Comparison of ENCODE assay signal across 22 mouse cellular contexts in the genomic region with DNA sequence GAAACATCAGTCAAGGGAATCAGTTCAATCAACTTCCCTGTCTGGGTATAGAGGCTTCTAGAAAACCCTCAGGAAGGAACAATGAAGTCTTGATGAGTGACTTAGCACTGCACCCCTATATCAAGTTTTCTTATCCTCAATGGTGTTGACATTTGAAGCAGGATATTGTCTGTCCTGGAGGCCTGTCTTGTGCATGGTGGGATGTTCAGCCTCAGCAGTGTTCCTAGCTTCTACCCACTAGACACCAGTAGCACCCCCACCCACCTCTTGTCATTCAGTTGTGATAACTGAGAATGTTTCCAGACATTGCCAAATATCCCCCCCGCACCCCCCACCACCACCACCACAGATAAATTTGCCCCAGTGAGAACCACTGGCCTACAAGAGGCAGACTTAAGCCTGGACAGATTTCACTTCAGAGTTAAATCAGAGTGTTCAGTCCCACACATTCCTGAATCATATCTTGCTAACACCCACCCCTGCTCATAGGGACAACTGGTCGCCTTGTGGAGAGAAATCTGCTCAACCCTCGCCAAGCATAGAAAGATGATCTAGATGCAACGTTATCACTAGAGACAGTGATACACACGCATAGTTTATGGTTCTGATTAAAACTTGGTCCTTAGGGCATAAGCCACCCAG.
DNase-seq lines count a peak whose midpoint lies in the region; ATAC-seq and TF ChIP-seq lines count a peak whose summit lies in the region.
"Had no signal": no experiment of that assay in that cellular context is flagged by ENCODE, and none has a peak within 500 bp of the region (broad histone marks: within the 10 kb centered on the region; RNA-seq: fewer than 3 reads in every experiment).

No protein-coding gene starts in this region.

- no peak for ATAC-seq in midbrain, embryonic 11.5 days (ENCODE audit: low FRiP score)
- no peak for ATAC-seq in cerebellum, adult (ENCODE audit: insufficient number of reproducible peaks, low FRiP score, low TSS enrichment)
- no peak for ATAC-seq in lung, postnatal 0 days
- ATAC-seq in liver, postnatal 0 days: no peak
- ATAC-seq: forebrain, embryonic 14.5 days; inflammation-experienced regulatory T-cells, adult 6 months had no signal

- TF ChIP-seq CTCF in lung, postnatal 0 days (IDR thresholded peaks at IDR 0.05): no peak
- no peak for TF ChIP-seq CTCF in liver, postnatal 0 days (IDR thresholded peaks at IDR 0.05; ENCODE audit: low read depth)

- no peaks in the 10 kb centered on the region for H3K4me1 ChIP-seq in midbrain, embryonic 11.5 days (ENCODE audit: control insufficient read depth, insufficient read depth, low read length)
- H3K4me1 ChIP-seq in midbrain, embryonic 10.5 days: no peaks in the 10 kb centered on the region
- no peaks in the 10 kb centered on the region for H3K4me1 ChIP-seq in lung, postnatal 0 days (ENCODE audit: insufficient read depth, low read depth, low read length)
- H3K4me1 ChIP-seq in liver, postnatal 0 days (ENCODE audit: insufficient read depth): no peaks in the 10 kb centered on the region
- H3K4me1 ChIP-seq: embryonic facial prominence, embryonic 13.5 days; hindbrain, embryonic 13.5 days; limb, embryonic 10.5 days; megakaryocyte, embryonic 14.5 days; stomach, embryonic 15.5 days had no signal

- no peak overlapping the region for H3K4me3 ChIP-seq in midbrain, embryonic 11.5 days (ENCODE audit: low read depth, low read length)
- H3K4me3 ChIP-seq in midbrain, embryonic 10.5 days: no peak overlapping the region
- no peak overlapping the region for H3K4me3 ChIP-seq in lung, postnatal 0 days (ENCODE audit: low read depth, low read length)
- no peak overlapping the region for H3K4me3 ChIP-seq in liver, postnatal 0 days (ENCODE audit: low read depth, low read length)
- H3K4me3 ChIP-seq: embryonic facial prominence, embryonic 13.5 days; gastrocnemius, adult 2 months; heart, embryonic 12.5 days; hindbrain, embryonic 13.5 days; limb, embryonic 10.5 days; megakaryocyte, embryonic 14.5 days; stomach, embryonic 15.5 days had no signal

- no peak overlapping the region for H3K4me2 ChIP-seq in midbrain, embryonic 11.5 days
- H3K4me2 ChIP-seq in lung, postnatal 0 days (replicated peaks; ENCODE audit: low read depth, low read length): no peak overlapping the region
- no peak overlapping the region for H3K4me2 ChIP-seq in liver, postnatal 0 days (ENCODE audit: low read depth, low read length)
- H3K4me2 ChIP-seq: embryonic facial prominence, embryonic 13.5 days; heart, embryonic 12.5 days; hindbrain, embryonic 13.5 days; stomach, embryonic 15.5 days had no signal

- 91% methylated on average over 5 of the region's 5 CpGs for WGBS in midbrain, embryonic 11.5 days
- 89% methylated on average over 5 of the region's 5 CpGs for WGBS in midbrain, embryonic 10.5 days
- 84% methylated on average over 5 of the region's 5 CpGs for WGBS in lung, postnatal 0 days
- 73% methylated on average over 5 of the region's 5 CpGs for WGBS in liver, postnatal 0 days (ENCODE audit: insufficient replicate concordance)

- DNase-seq in midbrain, embryonic 11.5 days (ENCODE audit: low spot score, missing footprints): peak; percentile 56
- no peak for DNase-seq in midbrain, embryonic 10.5 days (ENCODE audit: low spot score)
- peak; percentile 32 for DNase-seq in layer of hippocampus, adult 9-10 months (ENCODE audit: low spot score)
- peak; percentile 22 to 49 for DNase-seq in left cerebral cortex, postnatal 14 days (ENCODE audit: low spot score in 2 of 2)
- DNase-seq in lung, postnatal 0 days (ENCODE audit: low spot score): no peak
- no peak for DNase-seq in liver, postnatal 0 days
- DNase-seq: cerebellum, adult 9-11 months; gastrocnemius, adult 2 months; heart, postnatal 14 days; kidney, adult 8-10 months; kidney, postnatal 14 days; lung, adult 18-20 months; retina, postnatal 1 day had no signal

- TF ChIP-seq EP300 in lung, postnatal 0 days (IDR thresholded peaks at IDR 0.05): no peak
- TF ChIP-seq EP300 in liver, postnatal 0 days (IDR thresholded peaks at IDR 0.05; ENCODE audit: low read depth): no peak

- intact Hi-C loops in left cerebral cortex, postnatal 14 days (cut with DNase I): no loop called here

- H3K27me3 ChIP-seq in midbrain, embryonic 11.5 days (ENCODE audit: control insufficient read depth, insufficient read depth, low read length): no peaks in the 10 kb centered on the region
- H3K27me3 ChIP-seq in midbrain, embryonic 10.5 days (ENCODE audit: low read depth, poor library complexity, severe bottlenecking): no peaks in the 10 kb centered on the region
- H3K27me3 ChIP-seq in lung, postnatal 0 days (replicated peaks; ENCODE audit: insufficient read depth, low read length): no peaks in the 10 kb centered on the region
- H3K27me3 ChIP-seq in liver, postnatal 0 days (ENCODE audit: insufficient read depth, low read length): no peaks in the 10 kb centered on the region
- H3K27me3 ChIP-seq: embryonic facial prominence, embryonic 13.5 days; hindbrain, embryonic 13.5 days; megakaryocyte, embryonic 14.5 days; stomach, embryonic 15.5 days had no signal

- H3K9ac ChIP-seq in midbrain, embryonic 11.5 days (ENCODE audit: low read length): no peak overlapping the region
- no peak overlapping the region for H3K9ac ChIP-seq in lung, postnatal 0 days (replicated peaks; ENCODE audit: low read depth)
- H3K9ac ChIP-seq in liver, postnatal 0 days (replicated peaks): no peak overlapping the region
- H3K9ac ChIP-seq: embryonic facial prominence, embryonic 13.5 days; heart, embryonic 12.5 days; hindbrain, embryonic 13.5 days; stomach, embryonic 15.5 days had no signal

- no peak overlapping the region for H3K27ac ChIP-seq in midbrain, embryonic 11.5 days (ENCODE audit: low read depth, low read length)
- H3K27ac ChIP-seq in midbrain, embryonic 10.5 days (replicated peaks): no peak overlapping the region
- no peak overlapping the region for H3K27ac ChIP-seq in lung, postnatal 0 days (ENCODE audit: low read length)
- no peak overlapping the region for H3K27ac ChIP-seq in liver, postnatal 0 days (ENCODE audit: low read depth)
- H3K27ac ChIP-seq: embryonic facial prominence, embryonic 13.5 days; gastrocnemius, adult 2 months; hindbrain, embryonic 13.5 days; limb, embryonic 10.5 days; stomach, embryonic 15.5 days had no signal

- no peaks in the 10 kb centered on the region for H3K9me3 ChIP-seq in midbrain, embryonic 11.5 days (ENCODE audit: control insufficient read depth, low read length)
- H3K9me3 ChIP-seq in midbrain, embryonic 10.5 days (replicated peaks): no peaks in the 10 kb centered on the region
- no peaks in the 10 kb centered on the region for H3K9me3 ChIP-seq in lung, postnatal 0 days (ENCODE audit: low read length)
- no peaks in the 10 kb centered on the region for H3K9me3 ChIP-seq in liver, postnatal 0 days (ENCODE audit: low read length)
- H3K9me3 ChIP-seq: embryonic facial prominence, embryonic 13.5 days; heart, embryonic 12.5 days; hindbrain, embryonic 13.5 days; limb, embryonic 10.5 days; megakaryocyte, embryonic 14.5 days; stomach, embryonic 15.5 days had no signal

- no peaks in the 10 kb centered on the region for H3K36me3 ChIP-seq in midbrain, embryonic 11.5 days (ENCODE audit: control insufficient read depth, insufficient read depth, low read length)
- no peaks in the 10 kb centered on the region for H3K36me3 ChIP-seq in midbrain, embryonic 10.5 days
- no peaks in the 10 kb centered on the region for H3K36me3 ChIP-seq in lung, postnatal 0 days (ENCODE audit: insufficient read depth, low read length)
- H3K36me3 ChIP-seq in liver, postnatal 0 days (replicated peaks; ENCODE audit: insufficient read depth, low read length): no peaks in the 10 kb centered on the region
- H3K36me3 ChIP-seq: embryonic facial prominence, embryonic 13.5 days; heart, embryonic 12.5 days; hindbrain, embryonic 13.5 days; limb, embryonic 10.5 days; stomach, embryonic 15.5 days had no signal

Comparison
In these comparisons a context has a peak if more than half of its experiments do, and no peak if none do; other contexts are left out.
1. DNase-seq: peak in midbrain, embryonic 11.5 days (single experiment), layer of hippocampus, adult 9-10 months (single experiment) and left cerebral cortex, postnatal 14 days (2 of 2); none in midbrain, embryonic 10.5 days (single experiment), lung, postnatal 0 days (single experiment) and liver, postnatal 0 days (single experiment).